Mouse (Mus musculus): ENCODE measurements around the gene Rhbdl1. TPM values are rescaled to one million over a fixed set of nuclear protein-coding genes. Genes with fewer than 3 reads are reported as not detected.

The Rhbdl1 gene
- total RNA-seq, 2 experiments from 2014 or later, result 58.5 to 61.5 TPM

DNA sequence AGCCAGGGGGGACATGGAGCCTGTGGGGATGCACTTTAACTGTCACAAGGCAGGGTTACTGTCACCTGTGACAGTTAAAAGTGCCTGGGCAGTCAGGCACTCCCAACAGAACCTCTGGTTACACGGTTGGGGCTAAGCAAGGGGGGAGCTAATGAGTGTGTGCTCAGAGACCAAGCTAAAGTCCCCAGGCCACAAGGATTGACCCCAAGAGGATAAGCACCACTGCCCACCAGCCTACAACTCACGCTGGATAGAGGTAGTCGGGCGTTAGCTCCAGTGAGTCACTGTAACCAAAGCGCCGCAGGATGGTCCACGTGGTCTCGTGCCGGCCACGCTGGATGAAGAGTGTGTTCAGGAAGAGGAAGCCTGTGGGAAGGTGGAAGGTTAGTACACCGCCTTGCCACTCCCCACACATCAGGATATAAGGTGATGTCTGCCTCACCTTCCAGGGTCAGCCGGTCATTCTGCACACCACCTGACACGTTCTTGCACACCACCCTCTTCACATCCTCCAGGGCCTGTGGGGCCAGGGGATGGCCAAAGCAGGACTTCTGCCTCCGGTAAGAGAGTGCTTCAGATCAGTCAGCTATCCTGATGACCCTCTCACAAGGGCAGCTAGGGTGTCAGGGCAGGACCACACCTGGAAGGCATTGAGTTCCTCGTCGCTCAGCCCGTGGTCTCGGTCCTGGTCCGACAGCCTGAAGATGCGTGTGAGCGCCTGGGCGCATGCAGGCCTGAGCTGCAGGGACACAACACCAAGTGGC is 4.2 kb upstream of the Rhbdl1 start, which contains the start of gene Gm20683:
TSS of gene Gm20683 (minus strand) at position 647 of the 764 bp plus-strand sequence.
- DNase-seq, result no peak
- intact Hi-C loops (cut with DNase I), result no loop called here

DNA sequence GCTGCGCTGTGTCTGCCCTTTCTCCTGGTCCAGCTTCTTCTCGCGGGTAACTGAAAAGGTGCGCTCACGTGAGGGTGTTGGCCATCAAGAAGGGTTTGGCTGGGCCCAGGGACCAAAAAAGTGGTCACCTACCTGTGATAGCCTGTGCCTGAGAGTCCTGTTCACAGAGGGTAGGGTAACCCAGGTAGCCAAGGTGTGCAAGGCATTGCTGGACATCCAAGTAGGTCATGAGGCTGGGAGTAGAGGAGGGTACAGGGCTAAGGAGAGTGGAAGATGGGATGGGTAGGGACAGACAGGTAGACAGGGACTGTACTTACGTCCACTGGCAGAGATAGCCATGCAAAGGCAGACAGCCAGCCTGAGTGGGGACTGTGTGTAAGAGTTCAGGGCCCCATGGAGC is 3.4 kb upstream of the Rhbdl1 start:
- intact Hi-C loops (cut with DNase I), result no loop called here
- DNase-seq, result no peak

DNA sequence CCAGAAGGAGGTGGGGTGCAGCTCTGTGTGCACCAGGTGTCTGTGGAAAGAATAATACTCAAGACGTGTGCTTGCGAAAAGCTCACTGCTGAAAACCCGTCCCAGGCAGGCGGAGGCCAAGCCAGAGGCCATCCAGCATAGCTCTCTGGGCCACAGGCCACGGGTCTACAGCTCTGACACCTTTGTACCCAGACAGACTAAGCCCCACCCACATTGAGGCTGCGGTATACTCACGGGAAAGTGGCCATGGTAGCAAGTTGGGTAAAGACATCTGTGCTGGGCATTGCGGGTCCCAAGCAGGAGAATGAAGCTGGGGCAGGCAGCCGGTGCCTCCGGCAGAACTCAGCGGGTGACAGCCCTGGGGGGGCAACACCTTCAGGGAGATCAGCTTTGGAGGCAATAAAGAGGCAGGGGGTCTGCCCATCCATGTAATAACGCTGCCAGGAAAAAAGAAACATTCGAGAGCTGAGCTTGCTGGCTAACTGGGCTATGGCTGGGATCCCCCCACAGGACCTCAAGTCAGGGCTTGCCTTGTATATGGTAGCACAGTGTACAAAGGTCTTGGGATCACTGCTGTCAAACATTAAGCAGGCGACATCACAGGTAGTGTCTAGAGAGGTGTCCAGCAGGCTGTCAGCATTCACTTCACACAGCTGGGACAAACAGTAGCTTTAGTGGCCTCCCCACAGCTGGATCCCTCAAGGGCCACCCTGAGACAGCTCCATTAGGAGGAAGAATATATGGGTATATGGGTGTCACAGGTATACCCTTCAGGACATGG is 2.5 kb upstream of the Rhbdl1 start:
- intact Hi-C loops (cut with DNase I), result no loop called here
- DNase-seq, result no peak

DNA sequence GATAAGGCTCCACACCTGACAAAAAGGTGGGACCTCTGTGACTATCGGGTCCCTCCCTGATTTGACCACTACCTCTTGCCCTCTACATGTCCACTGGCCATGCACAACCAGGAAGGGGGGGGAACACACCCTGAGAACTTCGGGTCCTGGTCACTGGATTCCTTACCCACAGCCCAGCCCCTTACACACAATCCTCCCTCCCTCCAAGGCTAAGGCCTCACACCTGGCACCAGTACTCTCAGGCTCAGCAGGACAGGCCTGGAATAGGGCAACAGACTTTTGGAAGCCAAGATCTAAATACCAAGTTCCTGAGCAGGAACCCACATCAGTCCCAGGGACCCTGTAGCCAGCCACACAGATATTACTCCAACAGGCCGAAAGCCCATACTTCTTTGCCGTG is 1.8 kb upstream of the Rhbdl1 start:
- DNase-seq, result no peak
- intact Hi-C loops (cut with DNase I), result no loop called here

DNA sequence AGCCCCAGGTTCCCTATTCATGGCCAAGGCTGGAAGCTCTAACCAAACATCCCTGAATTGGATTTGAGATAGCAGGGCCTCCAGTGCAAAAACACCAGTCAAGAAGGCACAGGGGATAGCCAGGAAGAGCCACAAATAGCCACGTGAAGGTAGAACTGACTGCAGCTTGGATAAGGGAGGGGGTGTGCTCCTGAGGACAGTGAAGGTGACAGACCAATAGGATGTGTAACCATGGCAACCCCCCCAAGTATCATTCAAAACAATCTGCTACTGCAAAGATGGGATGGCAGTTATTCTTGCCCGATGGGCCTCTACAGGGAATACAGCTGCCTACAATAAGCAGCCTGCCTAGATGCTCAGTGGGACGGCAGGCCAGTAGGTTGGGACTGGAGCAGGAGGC is 438 bp upstream of the Rhbdl1 start:
- intact Hi-C loops (cut with DNase I), result no loop called here
- no peak for DNase-seq

DNA sequence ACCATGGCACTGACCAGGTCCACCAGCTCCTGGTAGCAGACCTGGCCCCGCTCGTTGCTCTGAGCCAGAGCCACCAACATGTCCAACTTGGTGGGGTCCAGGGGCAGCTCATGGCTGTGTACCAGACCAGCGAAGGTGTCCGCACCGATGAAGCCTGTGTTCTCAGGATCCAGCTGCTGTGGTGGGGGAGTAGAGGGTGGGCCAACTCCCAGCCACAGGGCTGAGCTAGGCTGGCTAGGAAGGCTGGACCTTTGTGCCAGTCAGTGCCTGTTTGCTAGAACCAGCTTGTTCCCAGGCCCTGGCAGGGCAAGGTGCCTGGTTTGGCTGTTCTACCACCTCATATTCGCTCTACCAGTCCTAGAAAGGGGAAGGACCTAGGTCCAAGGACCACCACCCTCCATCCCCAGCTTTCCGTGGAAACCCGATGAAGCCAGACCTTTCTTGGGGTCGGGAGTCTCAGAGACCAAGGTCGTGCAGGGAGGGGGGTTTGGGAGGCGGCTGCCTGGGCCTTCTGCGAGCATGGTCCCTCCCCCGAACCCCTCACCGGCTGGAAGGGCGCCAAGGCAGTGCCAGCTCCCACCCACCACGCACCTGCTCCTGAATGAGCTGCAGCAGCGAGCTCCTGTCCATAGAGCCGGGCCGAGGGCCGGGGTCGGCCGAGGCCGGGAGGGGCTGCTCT is 559 bp downstream of the Rhbdl1 start:
- peak; percentile 78 for DNase-seq
- intact Hi-C loops (cut with DNase I), result no loop called here

DNA sequence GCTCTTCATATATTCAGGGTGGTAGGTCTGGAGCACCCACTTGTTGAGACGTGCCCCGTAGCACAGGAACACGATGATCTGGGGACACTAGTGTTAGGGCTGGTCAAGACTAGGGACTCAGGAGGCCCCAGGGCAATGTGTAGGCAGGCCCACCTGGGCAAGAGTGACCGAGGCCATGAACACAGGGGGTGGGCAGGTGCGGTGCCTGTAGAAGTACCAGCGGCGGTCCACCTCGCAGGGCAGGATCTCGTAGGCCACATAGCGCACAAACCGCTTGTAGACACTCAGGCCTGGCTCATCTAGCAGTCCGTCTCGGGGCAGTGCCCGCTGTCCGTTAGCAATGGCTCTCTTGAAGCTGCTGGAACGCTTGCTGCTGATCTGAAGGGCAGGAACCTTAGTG is 1.3 kb downstream of the Rhbdl1 start:
- intact Hi-C loops (cut with DNase I), result no loop called here
- no peak for DNase-seq

DNA sequence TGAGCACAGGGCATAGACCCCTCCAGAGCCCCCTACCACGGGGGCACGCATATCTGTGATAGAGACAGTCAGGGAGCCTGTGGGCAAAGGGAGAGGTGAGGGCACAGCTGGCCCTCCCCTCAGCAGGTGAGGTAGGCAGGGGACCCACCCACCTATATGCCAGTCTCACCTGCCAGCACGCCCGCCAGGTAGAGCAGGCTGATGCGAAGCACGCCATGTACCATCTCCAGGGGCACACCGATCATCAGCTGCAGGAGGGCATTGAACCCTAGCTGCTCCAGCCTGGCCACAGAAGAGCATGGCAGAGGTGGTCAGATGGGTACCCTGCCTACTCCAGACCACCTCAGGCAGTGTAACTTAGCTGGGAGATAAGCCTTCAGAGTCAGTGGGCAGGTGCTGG is 1.8 kb downstream of the Rhbdl1 start:
- DNase-seq, result no peak
- intact Hi-C loops (cut with DNase I), result no loop called here

DNA sequence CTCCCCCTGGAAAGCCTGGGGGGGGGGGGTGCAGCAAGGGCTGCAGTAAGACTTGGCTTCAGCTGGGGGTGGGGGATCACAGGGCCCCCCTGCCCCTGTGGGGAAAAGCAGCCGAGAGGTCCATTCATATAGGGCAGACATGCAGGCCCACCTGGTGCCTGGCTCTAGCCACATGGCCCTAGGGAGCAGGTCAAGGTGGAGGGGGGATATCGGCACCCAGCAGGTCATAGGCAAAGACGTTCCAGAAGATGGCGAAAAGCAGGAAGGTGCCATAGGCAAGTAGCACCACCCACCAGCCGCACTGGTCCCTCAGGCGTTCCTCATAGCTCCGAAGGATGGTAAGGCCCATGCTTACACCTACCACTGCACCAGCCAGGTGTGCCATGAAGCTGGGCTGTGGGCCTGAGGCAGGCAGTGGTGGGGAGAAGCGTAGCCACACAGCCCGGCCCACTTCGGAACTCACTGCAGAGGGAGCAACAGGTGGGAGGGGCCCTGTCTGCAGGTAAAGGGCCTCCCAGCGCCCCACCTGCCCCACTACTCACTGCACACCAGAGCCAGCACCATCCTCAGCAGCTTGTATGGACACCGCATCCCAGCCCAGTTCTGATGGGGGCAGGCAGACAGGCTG is 2.4 kb downstream of the Rhbdl1 start:
- no peak for DNase-seq
- intact Hi-C loops (cut with DNase I), result no loop called here

DNA sequence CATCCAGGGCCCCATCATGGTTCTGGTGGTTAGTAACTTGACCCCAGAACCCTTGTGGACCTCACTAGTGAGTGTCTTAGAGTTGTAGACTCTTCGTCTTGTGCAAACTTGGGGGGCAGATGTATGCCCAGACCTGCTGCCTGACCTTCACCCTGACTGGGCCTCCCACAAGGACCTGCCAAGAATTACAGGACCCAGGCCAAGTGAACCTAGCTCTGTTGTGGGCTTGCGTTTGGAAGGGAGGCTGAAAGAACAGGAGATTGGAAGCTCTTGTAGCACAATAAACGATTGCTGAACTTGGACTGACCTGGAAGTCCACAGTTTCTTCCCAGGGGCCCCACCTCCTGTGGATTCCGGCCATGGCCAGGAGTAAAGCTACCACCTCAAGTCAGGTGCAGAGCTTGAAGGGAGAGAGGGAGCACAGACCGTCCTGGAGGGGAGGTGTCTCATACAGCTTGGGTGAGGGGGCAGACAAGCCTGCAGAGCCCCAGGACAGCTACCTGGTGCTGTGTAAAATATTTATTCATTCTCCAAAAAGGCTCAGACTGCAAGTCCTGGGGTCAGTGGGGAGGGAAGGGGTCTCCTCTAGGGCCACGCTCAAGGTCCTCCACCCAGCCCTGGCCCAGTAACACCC is 3.0 kb downstream of the Rhbdl1 start:
- DNase-seq, result no peak
- intact Hi-C loops (cut with DNase I), result no loop called here

DNA sequence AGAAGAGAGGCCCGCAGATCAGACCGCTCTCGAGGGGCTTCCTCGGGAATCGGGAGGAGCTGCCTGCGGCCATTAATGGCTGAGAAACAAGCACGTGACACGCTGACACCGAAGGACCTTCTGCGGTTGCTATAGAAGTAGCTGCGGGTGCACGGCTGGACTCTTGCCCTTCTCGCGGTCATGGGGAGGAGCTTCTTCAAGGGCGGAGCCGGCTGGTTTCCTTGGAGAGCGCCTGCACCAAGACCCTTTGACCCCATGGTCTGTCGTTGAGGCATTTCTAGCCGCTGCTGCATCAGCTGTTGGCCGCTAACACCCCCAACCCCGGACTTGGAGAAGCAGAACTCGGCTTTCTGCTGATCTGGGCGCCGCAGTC is 3.8 kb downstream of the Rhbdl1 start, which contains the start of gene Stub1:
TSS of gene Stub1 (minus strand) at position 114 of the 373 bp plus-strand sequence.
- DNase-seq, result peak; percentile 93
- intact Hi-C loops (cut with DNase I), result no loop called here

DNA sequence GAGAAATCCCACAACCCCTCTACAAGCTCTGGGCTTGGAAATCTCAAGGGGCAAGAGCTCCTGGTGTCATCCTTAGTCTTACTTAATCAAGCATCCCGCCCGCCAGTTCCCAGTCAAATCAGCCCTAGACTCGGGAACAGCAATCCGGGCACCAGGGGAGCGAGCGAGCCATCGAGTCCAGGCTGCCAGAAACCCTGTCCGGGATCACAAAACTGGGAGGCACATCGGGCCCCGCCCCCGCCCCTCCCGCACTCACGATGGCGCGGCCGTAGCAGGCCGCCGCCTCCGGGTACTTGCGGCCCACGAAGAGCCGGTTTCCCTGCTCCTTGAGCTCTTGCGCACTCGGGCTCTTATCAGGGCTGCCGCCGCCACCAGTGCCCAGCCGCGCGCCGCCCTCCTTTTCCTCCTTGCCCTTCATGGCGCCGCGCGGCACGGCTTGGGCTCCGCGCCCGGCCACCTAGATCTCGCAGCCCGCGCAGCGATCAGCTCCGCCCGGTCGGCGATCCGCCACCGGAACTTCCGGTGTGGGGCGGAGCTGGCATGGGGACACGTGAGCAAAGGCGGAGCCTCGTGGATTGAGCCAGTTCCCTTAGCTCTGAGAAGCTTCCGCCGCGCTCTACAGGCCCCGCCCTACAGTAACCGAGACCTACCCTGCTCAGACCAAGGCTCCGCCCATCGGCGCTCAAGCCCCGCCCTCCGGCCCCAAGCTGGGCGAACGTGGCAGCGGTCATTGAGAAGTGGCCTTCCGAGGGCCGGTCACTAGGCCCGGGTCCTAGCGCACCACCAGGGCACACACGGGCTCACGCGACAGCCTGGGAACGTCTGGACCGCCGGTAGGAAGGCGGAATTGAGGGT is 4.4 kb downstream of the Rhbdl1 start:
- intact Hi-C loops (cut with DNase I), result no loop called here
- DNase-seq, result peak; percentile 99

DNA sequence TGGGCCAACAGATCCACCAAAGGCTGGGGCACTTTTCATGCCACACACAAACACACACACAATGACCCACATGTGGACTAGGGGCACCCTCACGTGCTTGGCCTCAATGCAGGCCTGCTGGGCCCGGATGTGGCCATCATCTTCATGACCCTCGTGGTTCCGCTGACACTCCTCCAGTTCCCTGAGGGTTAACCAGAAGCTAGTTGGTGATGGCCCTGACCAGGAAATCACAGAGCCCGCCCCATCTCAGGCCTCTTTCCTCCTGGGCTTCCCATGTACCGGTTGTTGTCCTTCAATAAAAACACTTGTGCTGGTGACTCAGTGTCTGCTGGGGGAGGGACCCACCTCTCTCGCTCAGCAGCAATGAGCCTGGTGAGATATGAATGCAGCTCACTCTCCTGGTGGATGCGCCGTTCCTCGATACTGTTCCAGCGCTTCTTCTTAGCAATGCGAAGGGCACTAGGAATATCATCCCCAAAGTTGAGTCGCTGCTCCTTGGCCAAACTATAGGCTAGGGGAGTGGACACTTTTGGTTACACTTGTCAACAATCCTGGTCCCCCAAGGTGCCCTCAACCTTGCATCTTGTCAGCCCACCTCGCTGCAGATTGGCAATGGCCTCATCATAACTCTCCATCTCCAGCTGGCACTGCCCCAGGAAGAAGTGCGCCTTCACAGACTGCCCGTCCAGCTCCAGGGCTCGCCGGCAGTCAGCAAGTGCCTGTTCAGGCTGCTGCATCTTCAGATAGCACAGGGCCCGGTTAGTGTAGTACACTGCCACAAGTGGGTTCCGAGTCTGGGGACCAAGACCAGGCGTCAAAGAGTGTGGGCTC is 5.4 kb downstream of the Rhbdl1 start:
- DNase-seq, result no peak
- intact Hi-C loops (cut with DNase I), result no loop called here

DNA sequence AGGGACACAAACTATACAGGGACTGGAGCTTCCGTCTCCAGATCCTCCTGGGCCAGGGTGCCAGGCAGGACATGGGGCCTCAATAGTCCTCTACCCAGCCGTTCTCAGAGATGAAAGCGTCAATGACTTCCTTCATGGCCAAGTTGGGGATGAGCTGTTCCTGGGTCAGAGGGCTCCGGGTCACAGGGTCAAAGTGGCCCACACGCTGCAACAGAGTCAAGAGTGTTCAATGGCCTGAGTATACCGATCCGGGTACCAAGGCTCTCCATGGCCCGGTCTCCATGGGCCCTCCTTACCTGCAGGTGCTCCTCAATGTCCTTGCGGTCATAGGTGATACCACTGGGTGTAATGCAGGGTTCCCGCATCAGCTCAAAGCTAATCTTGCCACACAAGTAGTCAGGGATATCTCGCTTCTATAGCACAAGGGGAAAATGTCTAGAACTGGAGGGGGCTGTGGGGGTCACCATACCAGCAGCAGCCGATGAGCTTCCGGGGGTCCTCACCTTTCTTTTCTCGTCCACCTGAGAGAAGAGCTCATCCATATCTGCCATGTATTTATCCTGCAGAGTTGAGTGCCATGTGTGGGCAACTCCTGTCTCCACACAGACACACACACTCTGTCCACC is 6.2 kb downstream of the Rhbdl1 start:
- no peak for DNase-seq
- intact Hi-C loops (cut with DNase I), result no loop called here

DNA sequence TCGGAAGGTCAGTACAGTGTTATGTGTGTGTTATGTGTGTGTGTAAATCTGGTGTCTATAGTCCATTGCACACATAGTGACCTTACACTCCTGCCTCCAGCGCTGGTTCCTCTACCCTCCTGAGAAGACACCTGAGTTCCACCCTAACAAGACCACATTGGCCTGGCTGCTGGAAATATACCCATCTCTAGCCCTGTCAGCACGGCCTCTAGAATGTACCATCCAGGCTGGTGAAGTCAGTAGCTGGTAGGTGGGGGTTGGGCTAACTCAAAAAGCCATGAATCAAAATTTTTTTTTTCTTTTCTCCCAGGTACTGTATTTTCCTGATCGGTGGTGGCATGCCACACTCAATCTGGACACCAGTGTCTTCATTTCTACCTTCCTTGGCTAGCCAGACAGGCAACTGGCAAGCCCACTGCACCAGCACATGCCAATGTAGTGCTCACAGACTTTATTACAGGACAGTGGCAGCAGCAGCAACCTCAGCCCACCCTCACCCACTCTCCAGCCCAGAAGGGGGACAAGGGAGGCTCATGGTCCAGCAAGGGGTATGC is 6.8 kb downstream of the Rhbdl1 start:
- no peak for DNase-seq
- intact Hi-C loops (cut with DNase I), result no loop called here

DNA sequence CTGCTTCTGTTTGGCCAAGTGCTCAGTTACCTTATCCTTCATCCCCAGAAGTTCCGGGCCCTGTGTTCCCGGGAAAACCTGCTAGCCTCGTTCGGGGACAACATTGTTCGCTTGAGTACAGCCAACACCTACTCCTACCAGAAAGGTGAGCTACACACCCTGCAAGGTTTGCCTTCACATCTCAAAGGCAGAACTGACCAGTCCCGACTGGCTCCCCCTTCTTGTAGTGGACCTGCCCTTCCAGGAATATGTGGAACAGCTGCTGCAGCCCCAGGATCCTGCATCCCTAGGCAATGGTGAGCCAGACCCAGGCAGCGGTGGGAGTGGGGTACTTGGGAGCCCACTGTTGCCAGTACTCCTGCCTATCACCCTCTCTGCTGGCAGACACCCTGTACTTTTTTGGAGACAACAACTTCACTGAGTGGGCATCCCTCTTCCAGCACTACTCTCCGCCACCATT is 7.5 kb downstream of the Rhbdl1 start:
- no peak for DNase-seq
- intact Hi-C loops (cut with DNase I), result no loop called here

DNA sequence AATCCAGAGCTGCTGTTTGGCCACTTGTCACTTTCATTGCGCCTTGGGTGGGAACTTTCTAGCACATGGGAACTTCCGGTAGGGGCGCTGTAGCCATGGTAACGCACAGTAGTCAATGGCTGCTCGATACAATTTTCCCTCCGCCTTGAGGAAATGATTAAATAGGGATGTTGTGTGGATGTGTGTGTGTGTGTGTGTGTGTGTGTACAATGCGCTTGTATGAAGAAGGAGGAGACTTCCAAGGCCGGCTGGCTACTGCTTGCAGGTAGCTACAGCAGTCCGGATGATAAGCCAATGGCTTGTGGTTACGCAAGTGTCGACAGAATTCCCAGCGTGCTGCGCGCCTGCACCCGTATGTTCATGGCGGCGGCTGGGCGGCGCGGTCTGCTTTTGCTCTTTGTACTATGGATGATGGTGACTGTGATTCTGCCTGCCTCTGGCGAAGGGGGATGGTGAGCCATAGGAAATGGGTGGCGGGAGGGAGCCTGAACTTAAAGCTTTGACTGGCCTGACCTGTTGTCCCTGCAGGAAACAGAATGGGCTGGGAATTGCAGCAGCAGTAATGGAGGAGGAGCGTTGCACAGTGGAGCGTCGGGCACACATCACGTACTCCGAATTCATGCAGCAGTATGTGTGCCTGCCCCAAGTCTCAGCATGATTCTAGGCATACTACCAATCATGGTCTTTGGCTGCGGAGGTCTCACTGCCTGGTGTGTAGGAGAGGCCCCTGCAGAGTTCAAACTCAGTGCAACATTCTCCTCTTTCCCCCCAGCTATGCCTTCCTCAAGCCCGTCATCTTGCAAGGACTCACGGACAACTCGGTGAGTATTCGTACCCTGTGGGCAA is 8.2 kb downstream of the Rhbdl1 start, which contains the start of gene Jmjd8:
TSS of gene Jmjd8 (plus strand) at position 156 of the 846 bp plus-strand sequence.
- intact Hi-C loops (cut with DNase I), result no loop called here
- peak; percentile 83 for DNase-seq

Data from left cerebral cortex, postnatal 4 days (tissue).